Mouse (Mus musculus) stomach, postnatal 0 days (tissue): ENCODE measurements at regions not wholly inside any gene's neighbourhood (a gene's known extent, or its start where the extent isn't known, plus 50 kb on each side); places are given as distances from the start of the nearest gene placed in this dataset.

ENCODE experiments used
- CTCF ChIP-seq: IDR thresholded peaks from 2 replicates; pipeline ENCODE4 v1.5.1; 2016; ENCODE audit warnings: antibody characterized with exemption, low read depth, mild to moderate bottlenecking, moderate library complexity
- EP300 ChIP-seq: optimal IDR thresholded peaks from 2 replicates; pipeline ENCODE3; 2016; ENCODE audit warnings: antibody characterized with exemption

DNA sequence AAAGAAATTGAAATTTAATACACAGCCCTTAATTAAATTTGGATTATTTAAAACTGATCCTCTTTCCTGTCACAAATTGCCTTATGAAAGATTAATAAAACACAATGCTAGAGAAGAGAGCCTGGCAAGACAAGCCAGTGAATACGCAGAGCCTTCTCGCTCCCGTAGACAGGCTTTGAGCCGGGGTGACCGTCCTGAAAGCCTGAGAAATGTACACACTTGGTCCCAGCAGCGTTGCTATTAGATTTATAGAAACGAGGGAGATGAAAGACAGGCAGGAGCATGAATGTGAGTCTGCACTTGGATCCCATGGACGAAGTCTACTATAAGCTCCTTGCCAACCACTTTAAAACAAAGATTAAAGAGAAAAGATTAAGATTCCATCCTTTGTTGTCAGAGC, 127.3 kb downstream of the 1190002N15Rik start:
- TF ChIP-seq CTCF (no peak), EP300 (no peak)
